Mouse (Mus musculus) cerebellum, postnatal 25 days (tissue): ENCODE data around the gene Fpr2.
A peak's percentile ranks its signal among the peaks of the same experiment; 100 is the strongest.
"Not testable (repeated sequence)": the region's sequence is repeated elsewhere in the genome, so short reads cannot be mapped to it uniquely, and the experiment has no call there.

Source experiments
- DNase-seq, 2 experiments: peaks; one replicate each; pipeline ENCODE4 v3.0.0; 2021; ENCODE audit warnings: mixed read lengths in 2 of 2

The Fpr2 gene

GRCm38 (mm10) chr17:17883840-17884239 is 3.8 kb upstream of the Fpr2 start, which contains the start of gene Fpr1:
Fpr1 (minus strand) TSS chr17:17883940.
- DNase-seq: no peak

GRCm38 (mm10) chr17:17889732-17890425 is 2.3 kb downstream of the Fpr2 start:
- no peak for DNase-seq

- peak; percentile 10 to 57 for DNase-seq
These were observed 8.4 kb downstream of the Fpr2 start for GRCm38 (mm10) chr17:17896039-17896438.

GRCm38 (mm10) chr17:17899268-17899667 is 11.6 kb downstream of the Fpr2 start:
- no peak for DNase-seq

GRCm38 (mm10) chr17:17900768-17901167 is 13.1 kb downstream of the Fpr2 start:
- no peak for DNase-seq

- DNase-seq: peak; percentile 84 to 89
These were observed 22.2 kb downstream of the Fpr2 start for GRCm38 (mm10) chr17:17909636-17910421.

- not testable (repeated sequence) for DNase-seq
These were observed 25.0 kb downstream of the Fpr2 start for GRCm38 (mm10) chr17:17912618-17913017.

- DNase-seq: no peak
These were observed 29.8 kb downstream of the Fpr2 start for GRCm38 (mm10) chr17:17917376-17917775.

- no peak for DNase-seq
These were observed 30.2 kb downstream of the Fpr2 start for GRCm38 (mm10) chr17:17917782-17918181.
